Mouse (Mus musculus): ENCODE measurements around the gene Wdr82.

- TF ChIP-seq CTCF (IDR thresholded peaks at IDR 0.05; ENCODE audit: low read depth) = peak; percentile 21; the same call in 1 of the 2 replicates
- no peak for TF ChIP-seq EP300 (IDR thresholded peaks at IDR 0.05; ENCODE audit: low read depth)
Measured at GRCm38 (mm10) chr9:106156921-106157622, 13.7 kb upstream of the Wdr82 start.
